Mouse (Mus musculus): ENCODE data around the gene Thbs1. TPM values are rescaled to one million over a fixed set of nuclear protein-coding genes. Genes with fewer than 3 reads are reported as not detected.
"Not testable (repeated sequence)": the region's sequence is repeated elsewhere in the genome, so short reads cannot be mapped to it uniquely, and the experiment has no call there.

Gene Thbs1
- polyA plus RNA-seq, 1 experiment from 2014 or later = 6.5 TPM

GRCm38 (mm10) chr2:118127516-118128288 lies 16.0 kb downstream of the Thbs1 start:
- Histone ChIP-seq H3K9me3 (ENCODE audit: control insufficient read depth, low read length) (no peaks in the 10 kb centered on the region), H3K36me3 (replicated peaks; ENCODE audit: control insufficient read depth, insufficient read depth) (0 out of 2 replicates have a peak, but pooled peaks cover 2% of the 10 kb centered on the region), H3K27me3 (ENCODE audit: control insufficient read depth, insufficient read depth, low read length) (no peaks in the 10 kb centered on the region), H3K4me1 (replicated peaks; ENCODE audit: control insufficient read depth, insufficient read depth, low read length) (no peaks in the 10 kb centered on the region), H3K9ac (no peak overlapping the region), H3K4me3 (replicated peaks; ENCODE audit: low read length) (no peak overlapping the region), H3K4me2 (replicated peaks) (no peak overlapping the region), H3K27ac (no peak overlapping the region)
- WGBS = 88% methylated on average over 5 of the region's 5 CpGs
- DNase-seq (ENCODE audit: low spot score) (no peak), ATAC-seq (ENCODE audit: low FRiP score) (no peak)

DNA sequence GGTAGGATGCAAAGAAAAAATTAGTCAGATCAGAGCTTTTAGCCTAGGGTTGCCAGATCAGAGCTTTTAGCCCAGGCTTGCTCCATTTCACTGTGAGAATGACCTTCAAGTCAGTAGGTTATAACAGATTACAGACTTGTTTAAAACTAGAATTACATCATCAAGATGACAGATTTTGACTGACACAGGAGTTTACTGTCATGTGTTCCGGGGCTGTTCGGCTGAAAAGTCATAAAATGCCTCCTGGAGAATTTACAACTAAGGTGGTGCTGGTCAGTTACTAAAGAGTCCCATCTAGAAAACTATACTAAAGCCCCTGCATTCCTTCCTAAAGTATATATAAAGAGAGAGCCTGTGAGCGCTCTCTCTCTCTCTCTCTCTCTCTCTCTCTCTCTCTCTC lies 16.6 kb downstream of the Thbs1 start:
- no peak for ATAC-seq (ENCODE audit: low FRiP score)
- no peak for DNase-seq (ENCODE audit: low spot score)
- no peak overlapping the region for H3K4me2 ChIP-seq (replicated peaks)
- no peaks in the 10 kb centered on the region for H3K4me1 ChIP-seq (replicated peaks; ENCODE audit: control insufficient read depth, insufficient read depth, low read length)
- H3K9ac ChIP-seq = no peak overlapping the region
- H3K27me3 ChIP-seq (ENCODE audit: control insufficient read depth, insufficient read depth, low read length) = no peaks in the 10 kb centered on the region
- H3K4me3 ChIP-seq (replicated peaks; ENCODE audit: low read length) = no peak overlapping the region
- no peaks in the 10 kb centered on the region for H3K36me3 ChIP-seq (replicated peaks; ENCODE audit: control insufficient read depth, insufficient read depth)
- WGBS = 83% methylated on average over 3 of the region's 3 CpGs
- H3K27ac ChIP-seq = no peak overlapping the region
- H3K9me3 ChIP-seq (ENCODE audit: control insufficient read depth, low read length) = no peaks in the 10 kb centered on the region

DNA sequence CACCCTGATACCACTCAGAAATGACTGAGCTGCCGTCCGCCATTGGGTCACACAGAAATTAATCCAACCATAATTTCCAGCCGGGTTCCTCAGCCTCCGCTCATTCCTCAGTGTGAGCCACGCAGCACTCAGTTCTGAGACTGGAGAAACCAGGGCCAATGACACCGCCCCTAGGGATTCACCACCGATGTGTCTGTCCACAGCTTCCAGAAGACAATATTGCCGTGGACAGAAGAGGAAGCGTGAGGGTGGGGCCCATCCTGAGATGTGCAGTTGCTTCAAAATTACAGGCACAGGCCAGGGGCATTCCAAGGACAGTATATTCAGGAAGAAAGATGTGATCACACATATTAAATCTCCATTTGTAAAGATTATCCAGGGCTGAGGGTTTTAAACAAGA lies 25.4 kb downstream of the Thbs1 start:
- Histone ChIP-seq H3K27ac (no peak overlapping the region), H3K36me3 (replicated peaks; ENCODE audit: control insufficient read depth, insufficient read depth) (no peaks in the 10 kb centered on the region), H3K4me3 (replicated peaks; ENCODE audit: low read length) (no peak overlapping the region), H3K9ac (no peak overlapping the region), H3K9me3 (ENCODE audit: control insufficient read depth, low read length) (no peaks in the 10 kb centered on the region), H3K27me3 (ENCODE audit: control insufficient read depth, insufficient read depth, low read length) (no peaks in the 10 kb centered on the region), H3K4me1 (replicated peaks; ENCODE audit: control insufficient read depth, insufficient read depth, low read length) (no peaks in the 10 kb centered on the region), H3K4me2 (replicated peaks) (no peak overlapping the region)
- ATAC-seq (ENCODE audit: low FRiP score) (no peak), DNase-seq (ENCODE audit: low spot score) (no peak)
- WGBS = 88% methylated on average over 9 of the region's 9 CpGs

DNA sequence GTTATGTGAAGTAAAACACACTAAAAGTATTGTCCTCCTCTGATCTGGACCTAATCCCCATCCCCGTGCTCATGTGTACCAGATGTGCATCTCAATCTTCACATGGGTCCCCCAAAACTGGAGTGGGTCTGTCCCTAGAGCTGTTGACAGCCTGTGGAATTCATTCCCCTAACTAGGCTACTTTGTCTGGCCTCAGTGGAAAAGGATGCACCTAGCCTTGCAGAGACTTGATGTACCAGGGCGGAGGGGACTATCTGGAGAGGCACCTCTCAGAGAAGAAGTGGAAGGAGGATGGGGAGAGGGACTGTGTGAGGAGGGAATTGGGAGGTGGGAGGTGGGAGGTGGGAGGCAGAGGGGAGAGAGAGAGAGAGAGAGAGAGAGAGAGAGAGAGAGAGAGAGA lies 26.1 kb downstream of the Thbs1 start:
- 93% methylated on average over 2 of the region's 2 CpGs for WGBS
- no peaks in the 10 kb centered on the region for H3K27me3 ChIP-seq (ENCODE audit: control insufficient read depth, insufficient read depth, low read length)
- no peak for ATAC-seq (ENCODE audit: low FRiP score)
- DNase-seq (ENCODE audit: low spot score) = no peak
- H3K9ac ChIP-seq = no peak overlapping the region
- H3K9me3 ChIP-seq (ENCODE audit: control insufficient read depth, low read length) = no peaks in the 10 kb centered on the region
- H3K36me3 ChIP-seq (replicated peaks; ENCODE audit: control insufficient read depth, insufficient read depth) = no peaks in the 10 kb centered on the region
- no peak overlapping the region for H3K4me3 ChIP-seq (replicated peaks; ENCODE audit: low read length)
- H3K27ac ChIP-seq = no peak overlapping the region
- H3K4me2 ChIP-seq (replicated peaks) = no peak overlapping the region
- H3K4me1 ChIP-seq (replicated peaks; ENCODE audit: control insufficient read depth, insufficient read depth, low read length) = no peaks in the 10 kb centered on the region

- DNase-seq (ENCODE audit: low spot score) (no peak), ATAC-seq (ENCODE audit: low FRiP score) (no peak)
- no peak overlapping the region for H3K9ac ChIP-seq
- H3K4me3 ChIP-seq (replicated peaks; ENCODE audit: low read length) = no peak overlapping the region
- H3K9me3 ChIP-seq (ENCODE audit: control insufficient read depth, low read length) = no peaks in the 10 kb centered on the region
- H3K27ac ChIP-seq = no peak overlapping the region
- no peak overlapping the region for H3K4me2 ChIP-seq (replicated peaks)
- WGBS = 89% methylated on average over 6 of the region's 6 CpGs
- no peaks in the 10 kb centered on the region for H3K36me3 ChIP-seq (replicated peaks; ENCODE audit: control insufficient read depth, insufficient read depth)
- no peaks in the 10 kb centered on the region for H3K4me1 ChIP-seq (replicated peaks; ENCODE audit: control insufficient read depth, insufficient read depth, low read length)
- no peaks in the 10 kb centered on the region for H3K27me3 ChIP-seq (ENCODE audit: control insufficient read depth, insufficient read depth, low read length)
These were observed 27.6 kb downstream of the Thbs1 start for GRCm38 (mm10) chr2:118139261-118139660.

GRCm38 (mm10) chr2:118141651-118142050 lies 30.0 kb downstream of the Thbs1 start:
- ATAC-seq (ENCODE audit: low FRiP score) = no peak
- 96% methylated on average over 10 of the region's 10 CpGs for WGBS

DNA sequence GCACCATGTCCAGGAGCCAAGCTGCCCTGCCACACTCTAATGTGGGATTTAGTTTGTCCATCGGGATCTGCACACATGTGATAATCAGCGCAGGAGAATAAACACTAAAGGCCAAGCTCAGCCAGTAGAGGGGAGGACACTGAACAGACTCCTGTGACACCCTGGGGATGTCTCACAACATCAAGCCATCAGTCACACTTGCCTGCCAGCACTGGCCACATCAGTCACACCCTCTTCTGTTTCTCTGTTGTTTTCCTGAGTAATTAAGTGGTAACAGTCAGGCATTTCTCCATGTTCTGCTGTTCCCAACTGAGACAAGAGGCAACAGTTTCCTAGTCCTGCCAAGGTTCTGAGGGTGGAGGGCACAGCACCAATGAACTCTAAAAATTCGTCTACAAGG lies 36.1 kb downstream of the Thbs1 start:
- not testable (repeated sequence) for DNase-seq (ENCODE audit: low spot score); H3K36me3 ChIP-seq (replicated peaks; ENCODE audit: control insufficient read depth, insufficient read depth); H3K4me3 ChIP-seq (replicated peaks; ENCODE audit: low read length); H3K27me3 ChIP-seq (ENCODE audit: control insufficient read depth, insufficient read depth, low read length); ATAC-seq (ENCODE audit: low FRiP score); H3K9me3 ChIP-seq (ENCODE audit: control insufficient read depth, low read length); H3K4me1 ChIP-seq (replicated peaks; ENCODE audit: control insufficient read depth, insufficient read depth, low read length); H3K4me2 ChIP-seq (replicated peaks); H3K9ac ChIP-seq; H3K27ac ChIP-seq
- 52% methylated on average over 3 of the region's 3 CpGs for WGBS

More at GRCm38 (mm10) chr2:118141651-118142050, 30.0 kb downstream of the Thbs1 start:
- Histone ChIP-seq H3K4me3 (replicated peaks; ENCODE audit: low read length) (no peak overlapping the region), H3K27me3 (ENCODE audit: control insufficient read depth, insufficient read depth, low read length) (no peaks in the 10 kb centered on the region), H3K36me3 (replicated peaks; ENCODE audit: control insufficient read depth, insufficient read depth) (no peaks in the 10 kb centered on the region), H3K4me2 (replicated peaks) (no peak overlapping the region), H3K4me1 (replicated peaks; ENCODE audit: control insufficient read depth, insufficient read depth, low read length) (no peaks in the 10 kb centered on the region), H3K27ac (no peak overlapping the region), H3K9ac (no peak overlapping the region), H3K9me3 (ENCODE audit: control insufficient read depth, low read length) (no peaks in the 10 kb centered on the region)
- no peak for DNase-seq (ENCODE audit: low spot score)

- ATAC-seq (ENCODE audit: low FRiP score) (no peak), DNase-seq (ENCODE audit: low spot score) (no peak)
- Histone ChIP-seq H3K27me3 (ENCODE audit: control insufficient read depth, insufficient read depth, low read length) (no peaks in the 10 kb centered on the region), H3K9me3 (ENCODE audit: control insufficient read depth, low read length) (no peaks in the 10 kb centered on the region), H3K36me3 (replicated peaks; ENCODE audit: control insufficient read depth, insufficient read depth) (no peaks in the 10 kb centered on the region), H3K4me3 (replicated peaks; ENCODE audit: low read length) (no peak overlapping the region), H3K27ac (no peak overlapping the region), H3K9ac (no peak overlapping the region), H3K4me2 (replicated peaks) (no peak overlapping the region), H3K4me1 (replicated peaks; ENCODE audit: control insufficient read depth, insufficient read depth, low read length) (no peaks in the 10 kb centered on the region)
- WGBS = 72% methylated on average over 4 of the region's 4 CpGs
These were observed 36.9 kb downstream of the Thbs1 start for GRCm38 (mm10) chr2:118148321-118149142.

GRCm38 (mm10) chr2:118149855-118150563 lies 38.3 kb downstream of the Thbs1 start:
- Histone ChIP-seq H3K4me1 (replicated peaks; ENCODE audit: control insufficient read depth, insufficient read depth, low read length) (no peaks in the 10 kb centered on the region), H3K27me3 (ENCODE audit: control insufficient read depth, insufficient read depth, low read length) (no peaks in the 10 kb centered on the region), H3K9ac (no peak overlapping the region), H3K27ac (0 out of 2 replicates have a peak overlapping the region, but pooled peaks have one; percentile 11), H3K9me3 (ENCODE audit: control insufficient read depth, low read length) (no peaks in the 10 kb centered on the region), H3K4me3 (replicated peaks; ENCODE audit: low read length) (no peak overlapping the region), H3K36me3 (replicated peaks; ENCODE audit: control insufficient read depth, insufficient read depth) (no peaks in the 10 kb centered on the region), H3K4me2 (replicated peaks) (no peak overlapping the region)
- 66% methylated on average over 12 of the region's 12 CpGs for WGBS
- ATAC-seq (ENCODE audit: low FRiP score) (peak; percentile 40; the same call in 1 of the 2 replicates), DNase-seq (ENCODE audit: low spot score) (peak; percentile 61)
